Mouse (Mus musculus): ENCODE results near the gene Polr3e. TPM values are rescaled to one million over a fixed set of nuclear protein-coding genes. Genes with fewer than 3 reads are reported as not detected.

The Polr3e gene
- total and polyA plus RNA-seq, 3 experiments: 22.3 to 38.1 (median 33.6) TPM

- no peaks in the 10 kb centered on the region for H3K9me3 ChIP-seq (replicated peaks; ENCODE audit: low read length)
- H3K27me3 ChIP-seq (replicated peaks): no peaks in the 10 kb centered on the region
- H3K27ac ChIP-seq (ENCODE audit: insufficient read depth, low read depth): no peak overlapping the region
- peaks cover 3 to 34% of the 10 kb centered on the region in 2 experiments; a peak in 3 of 4 replicates for H3K4me1 ChIP-seq (ENCODE audit: control insufficient read depth in 1 of 2, insufficient read depth in 2 of 2)
- DNase-seq (ENCODE audit: extremely low read depth): no peak
- TF ChIP-seq PAX5 (IDR thresholded peaks at IDR 0.05; ENCODE audit: low read length) (no peak), MAFK (IDR thresholded peaks at IDR 0.05; ENCODE audit: insufficient replicate concordance, low read length) (no peak), IRF4 (IDR thresholded peaks at IDR 0.05; ENCODE audit: low read depth, low read length) (no peak), MYC (IDR thresholded peaks at IDR 0.05; ENCODE audit: low read depth, low read length) (no peak), HCFC1 (IDR thresholded peaks at IDR 0.05; ENCODE audit: low read depth, low read length) (no peak), USF2 (conservative IDR thresholded peaks at IDR 0.05; ENCODE audit: low read depth, low read length) (no peak)
- H3K9ac ChIP-seq (ENCODE audit: insufficient read depth, low read depth): no peak overlapping the region
- no peak overlapping the region for H3K4me3 ChIP-seq (replicated peaks in 1 of 3; ENCODE audit: low read depth in 2 of 3, low read length in 2 of 3, poor library complexity in 1 of 3)
- H3K4me2 ChIP-seq (ENCODE audit: insufficient read depth, low read depth, poor library complexity, severe bottlenecking): no peak overlapping the region
- no peaks in the 10 kb centered on the region; the same call in 1 of the 2 replicates for H3K79me2 ChIP-seq (replicated peaks; ENCODE audit: control insufficient read depth, extremely low read depth, insufficient read depth, poor library complexity, severe bottlenecking)
- H3K36me3 ChIP-seq (replicated peaks in 1 of 2; ENCODE audit: control insufficient read depth in 1 of 2, insufficient read depth in 1 of 2, low read length in 1 of 2): no peaks in the 10 kb centered on the region
- dilution Hi-C loops (cut with MboI; ENCODE audit: extremely low pct_ligation_motif_present, extremely low pct_unique_long_range_greater_than_20kb, low sequenced_read_pairs) (no loop called here), in situ Hi-C loops (cut with MboI; ENCODE audit: low pct_ligation_motif_present, low pct_unique_long_range_greater_than_20kb, low sequenced_read_pairs) (loop anchor here (10.0 kb wide), 1 partner anchor 55 kb away; the partner anchor contains the start of gene Mettl9)
Measured at GRCm38 (mm10) chr7:120980041-120980440, 62.5 kb downstream of the Polr3e start.

- dilution Hi-C loops (cut with MboI; ENCODE audit: extremely low pct_ligation_motif_present, extremely low pct_unique_long_range_greater_than_20kb, low sequenced_read_pairs): no loop called here
- H3K27ac ChIP-seq (ENCODE audit: insufficient read depth, low read depth): no peak overlapping the region
Measured at GRCm38 (mm10) chr7:120980931-120981924, 63.7 kb downstream of the Polr3e start.

GRCm38 (mm10) chr7:120982200-120982841 lies 64.8 kb downstream of the Polr3e start, which contains the start of the genes Cdr2 and Mfsd13b:
Gene Cdr2, minus strand, starts transcription at chr7:120982312.
Gene Mfsd13b, plus strand, starts transcription at chr7:120982509.
- dilution Hi-C loops (cut with MboI; ENCODE audit: extremely low pct_ligation_motif_present, extremely low pct_unique_long_range_greater_than_20kb, low sequenced_read_pairs): no loop called here
- Histone ChIP-seq H3K9me3 (replicated peaks; ENCODE audit: low read length) (no peaks in the 10 kb centered on the region), H3K4me1 (ENCODE audit: control insufficient read depth in 1 of 2, insufficient read depth in 2 of 2) (peaks cover 3 to 29% of the 10 kb centered on the region in 2 experiments; a peak in 3 of 4 replicates), H3K4me2 (ENCODE audit: insufficient read depth, low read depth, poor library complexity, severe bottlenecking) (peak within 1 kb of the TSS; percentile 88), H3K36me3 (replicated peaks in 1 of 2; ENCODE audit: control insufficient read depth in 1 of 2, insufficient read depth in 1 of 2, low read length in 1 of 2) (no peaks in the 10 kb centered on the region), H3K9ac (ENCODE audit: insufficient read depth, low read depth) (peak within 1 kb of the TSS; percentile 60), H3K4me3 (replicated peaks in 1 of 3; ENCODE audit: low read depth in 2 of 3, low read length in 2 of 3, poor library complexity in 1 of 3) (peak within 1 kb of the TSS; percentile 62 to 77 (median 72)), H3K79me2 (replicated peaks; ENCODE audit: control insufficient read depth, extremely low read depth, insufficient read depth, poor library complexity, severe bottlenecking) (no peaks in the 10 kb centered on the region), H3K27me3 (replicated peaks) (no peaks in the 10 kb centered on the region), H3K27ac (ENCODE audit: insufficient read depth, low read depth) (no peak within 1 kb of the TSS)
- in situ Hi-C loops (cut with MboI; ENCODE audit: low pct_ligation_motif_present, low pct_unique_long_range_greater_than_20kb, low sequenced_read_pairs): loop anchor here (10.0 kb wide), 1 partner anchor 52 kb away; the partner anchor contains the start of gene Mettl9
- peak; percentile 99 for DNase-seq (ENCODE audit: extremely low read depth)
- TF ChIP-seq ZMIZ1 (IDR thresholded peaks at IDR 0.05; ENCODE audit: low read depth, low read length) (peak; percentile 66), TCF12 (IDR thresholded peaks at IDR 0.05; ENCODE audit: low read depth, low read length) (peak; percentile 94), RCOR1 (conservative IDR thresholded peaks at IDR 0.05; ENCODE audit: low read depth, low read length) (no peak), GABPA (IDR thresholded peaks at IDR 0.05; ENCODE audit: insufficient replicate concordance, low read depth, low read length) (no peak), E2F4 (IDR thresholded peaks at IDR 0.05; ENCODE audit: insufficient replicate concordance, low read depth, low read length) (peak; percentile 93; the same call in 1 of the 2 replicates), MAZ (IDR thresholded peaks at IDR 0.05; ENCODE audit: low read depth, low read length) (no peak; the same call in 1 of the 2 replicates), JUN (IDR thresholded peaks at IDR 0.05; ENCODE audit: insufficient read depth, low read depth, low read length) (no peak), HCFC1 (IDR thresholded peaks at IDR 0.05; ENCODE audit: low read depth, low read length) (peak; percentile 56), USF1 (IDR thresholded peaks at IDR 0.05; ENCODE audit: low read depth, low read length) (no peak), MAFK (IDR thresholded peaks at IDR 0.05; ENCODE audit: insufficient replicate concordance, low read length) (no peak), POLR2A (IDR thresholded peaks at IDR 0.05; ENCODE audit: low read depth, low read length) (peak; percentile 92), KAT2A (IDR thresholded peaks at IDR 0.05; ENCODE audit: insufficient replicate concordance, low read length) (peak; percentile 52; the same call in 1 of the 2 replicates), MYC (IDR thresholded peaks at IDR 0.05; ENCODE audit: low read depth, low read length) (0 out of 2 replicates have a peak, but pooled peaks have one; percentile 35), NELFE (IDR thresholded peaks at IDR 0.05; ENCODE audit: low read depth, low read length) (peak; percentile 79), ETS1 (conservative IDR thresholded peaks at IDR 0.05; ENCODE audit: low read depth, low read length) (no peak)

More at GRCm38 (mm10) chr7:120980931-120981924, 63.7 kb downstream of the Polr3e start:
- no peaks in the 10 kb centered on the region for H3K79me2 ChIP-seq (replicated peaks; ENCODE audit: control insufficient read depth, extremely low read depth, insufficient read depth, poor library complexity, severe bottlenecking)
- DNase-seq (ENCODE audit: extremely low read depth): peak; percentile 30
- in situ Hi-C loops (cut with MboI; ENCODE audit: low pct_ligation_motif_present, low pct_unique_long_range_greater_than_20kb, low sequenced_read_pairs): loop anchor here (10.0 kb wide), 1 partner anchor 54 kb away; the partner anchor contains the start of gene Mettl9
- H3K36me3 ChIP-seq (replicated peaks in 1 of 2; ENCODE audit: control insufficient read depth in 1 of 2, insufficient read depth in 1 of 2, low read length in 1 of 2): no peaks in the 10 kb centered on the region
- H3K9ac ChIP-seq (ENCODE audit: insufficient read depth, low read depth): peak overlapping the region; percentile 60
- H3K4me1 ChIP-seq (ENCODE audit: control insufficient read depth in 1 of 2, insufficient read depth in 2 of 2): peaks cover 3 to 34% of the 10 kb centered on the region in 2 experiments; a peak in 3 of 4 replicates
- no peaks in the 10 kb centered on the region for H3K9me3 ChIP-seq (replicated peaks; ENCODE audit: low read length)
- TF ChIP-seq SIN3A (IDR thresholded peaks at IDR 0.05; ENCODE audit: low read length) (peak; percentile 35), ZNF384 (IDR thresholded peaks at IDR 0.05; ENCODE audit: low read depth, low read length) (peak; percentile 54), NRF1 (IDR thresholded peaks at IDR 0.05; ENCODE audit: low read depth, low read length) (peak; percentile 55), MYC (IDR thresholded peaks at IDR 0.05; ENCODE audit: low read depth, low read length) (no peak)
- peak overlapping the region; percentile 61 to 72 (median 61) for H3K4me3 ChIP-seq (replicated peaks in 1 of 3; ENCODE audit: low read depth in 2 of 3, low read length in 2 of 3, poor library complexity in 1 of 3)
- no peaks in the 10 kb centered on the region for H3K27me3 ChIP-seq (replicated peaks)
- peak overlapping the region; percentile 29 for H3K4me2 ChIP-seq (ENCODE audit: insufficient read depth, low read depth, poor library complexity, severe bottlenecking)
